Mouse (Mus musculus) layer of hippocampus, adult 2 months (tissue): ENCODE measurements around the gene Cmtm8. TPM values are rescaled to one million over a fixed set of nuclear protein-coding genes. Genes with fewer than 3 reads are reported as not detected.

Experiments used
- DNase-seq, 2 experiments: peaks; one replicate each; pipeline ENCODE4 v3.0.0; 2022; ENCODE audit warnings: low spot score in 2 of 2
- H3K27ac ChIP-seq: fragments of 200-600 bp; 2 replicates; pipeline ENCODE4 v1.8.1; 2022
- H3K4me3 ChIP-seq: fragments of 200-600 bp; 2 replicates; pipeline ENCODE4 v1.8.1; 2022; ENCODE audit warnings: mild to moderate bottlenecking
- CTCF ChIP-seq: fragments of 200-600 bp; conservative IDR thresholded peaks from 2 replicates; pipeline ENCODE4 v1.8.1; 2022; ENCODE audit warnings: antibody characterized with exemption, mild to moderate bottlenecking, moderate library complexity
- total RNA-seq, 2 experiments: library from RNA; stranded (reverse); gene quantifications; 2 replicates each; pipeline ENCODE4 v1.2.3; 2021

Gene Cmtm8
- total RNA-seq, 2 experiments from 2014 or later = 2.3 to 3.1 TPM

DNA sequence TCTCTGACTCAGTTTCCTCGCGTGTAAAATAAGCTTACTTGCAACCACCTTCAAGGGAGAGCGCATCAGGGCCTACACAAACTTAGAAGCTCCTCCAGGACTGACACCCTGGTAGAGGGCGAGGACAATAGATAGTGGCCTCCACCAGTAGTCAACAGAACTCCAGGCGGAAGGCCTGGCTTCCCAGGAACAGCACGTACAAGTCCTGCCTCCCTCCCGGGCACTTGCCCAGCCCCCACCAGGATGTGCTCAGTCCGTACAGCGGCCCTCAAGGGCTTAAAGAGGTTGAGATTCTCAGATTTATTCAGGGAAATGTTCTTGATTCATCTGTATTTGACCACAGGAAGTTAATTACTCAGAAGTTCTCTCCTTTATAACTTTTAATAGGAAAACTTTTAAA, 1.1 kb downstream of the Cmtm8 start:
- no peak for DNase-seq
- no peak for TF ChIP-seq CTCF
- Histone ChIP-seq H3K27ac (no peak overlapping the region), H3K4me3 (peak overlapping the region; percentile 59)

DNA sequence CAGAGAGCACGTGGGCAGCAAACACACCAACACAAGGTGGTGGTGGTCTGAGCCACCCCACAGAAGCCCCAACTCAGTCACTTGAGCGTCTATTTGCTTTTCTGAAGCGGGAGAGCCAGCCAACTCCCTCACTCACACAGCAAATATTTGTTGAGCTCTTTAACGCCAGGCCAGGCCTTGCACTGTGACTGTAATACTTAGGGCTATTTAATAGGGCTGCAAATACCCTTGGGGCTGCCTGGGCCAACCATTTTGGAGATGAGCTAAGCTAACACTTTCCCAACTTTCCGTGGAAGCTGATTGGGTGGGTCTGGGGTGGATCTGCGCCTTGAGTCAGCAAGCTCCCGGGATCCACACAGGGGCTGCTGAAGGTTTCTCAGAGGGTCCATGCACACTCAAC, 1.7 kb downstream of the Cmtm8 start:
- Histone ChIP-seq H3K27ac (no peak overlapping the region), H3K4me3 (no peak overlapping the region)
- TF ChIP-seq CTCF = no peak
- DNase-seq = no peak

DNA sequence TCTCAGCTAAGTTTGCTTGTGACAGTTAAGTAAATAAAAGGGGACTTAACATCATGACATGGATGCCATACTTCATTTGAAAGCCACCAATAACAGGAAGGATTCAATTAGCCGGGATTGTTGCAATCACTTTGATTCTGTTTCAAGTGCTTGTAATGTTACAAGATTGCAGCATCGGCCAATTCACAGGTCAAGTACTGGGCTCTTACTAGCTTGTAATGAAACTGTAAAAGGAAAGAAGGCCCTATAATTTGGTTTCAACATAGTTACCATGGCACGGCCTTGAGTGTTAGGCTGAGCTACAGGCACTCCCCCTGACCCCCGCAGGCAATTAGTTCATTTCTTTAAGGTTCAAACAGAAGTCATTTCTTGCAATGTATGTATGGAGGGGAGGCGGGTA, 5.1 kb downstream of the Cmtm8 start:
- H3K27ac ChIP-seq = no peak overlapping the region
- DNase-seq = no peak
- H3K4me3 ChIP-seq = no peak overlapping the region
- no peak for TF ChIP-seq CTCF

DNA sequence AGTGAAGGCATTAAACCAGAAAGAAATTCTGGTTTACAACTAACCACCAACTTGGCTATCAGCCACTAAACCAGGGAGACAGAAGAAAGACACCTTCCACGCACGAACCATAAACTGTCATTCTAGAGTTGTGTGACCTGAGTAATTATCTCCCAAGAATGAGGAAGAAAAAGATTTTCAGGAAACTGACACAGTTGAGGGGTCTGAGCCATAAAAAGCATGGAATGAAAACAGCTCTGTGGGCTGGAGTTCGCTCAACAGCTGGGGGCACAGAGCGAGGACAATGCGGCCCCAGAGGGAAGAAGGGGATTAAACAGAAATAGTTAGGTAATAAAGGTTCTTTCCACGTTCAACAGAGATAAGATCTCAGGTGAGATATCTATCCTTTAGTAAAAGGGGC, 12.4 kb downstream of the Cmtm8 start:
- no peak overlapping the region for H3K27ac ChIP-seq
- DNase-seq = no peak
- no peak overlapping the region for H3K4me3 ChIP-seq
- no peak for TF ChIP-seq CTCF

DNA sequence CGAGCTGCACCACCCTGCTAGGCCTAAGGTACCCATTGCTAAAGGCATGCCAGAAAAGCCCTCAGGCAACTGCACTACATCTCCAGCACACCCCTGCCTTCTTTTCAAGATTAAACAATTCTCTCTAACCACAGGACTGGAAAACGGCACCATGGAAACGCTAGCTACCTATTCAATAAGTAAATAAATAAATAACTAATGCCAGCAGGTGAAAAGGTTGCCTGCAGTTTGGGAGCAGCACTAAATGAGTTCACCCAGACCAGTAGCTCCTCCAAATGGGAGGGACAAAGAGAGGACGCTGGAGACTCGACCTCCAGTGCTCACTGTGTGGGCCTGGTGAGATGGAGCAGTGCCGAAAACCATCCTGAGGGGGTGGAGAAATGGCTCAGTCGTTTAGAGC, 13.6 kb downstream of the Cmtm8 start:
- no peak for TF ChIP-seq CTCF
- H3K27ac ChIP-seq = no peak overlapping the region
- H3K4me3 ChIP-seq = no peak overlapping the region
- no peak for DNase-seq

DNA sequence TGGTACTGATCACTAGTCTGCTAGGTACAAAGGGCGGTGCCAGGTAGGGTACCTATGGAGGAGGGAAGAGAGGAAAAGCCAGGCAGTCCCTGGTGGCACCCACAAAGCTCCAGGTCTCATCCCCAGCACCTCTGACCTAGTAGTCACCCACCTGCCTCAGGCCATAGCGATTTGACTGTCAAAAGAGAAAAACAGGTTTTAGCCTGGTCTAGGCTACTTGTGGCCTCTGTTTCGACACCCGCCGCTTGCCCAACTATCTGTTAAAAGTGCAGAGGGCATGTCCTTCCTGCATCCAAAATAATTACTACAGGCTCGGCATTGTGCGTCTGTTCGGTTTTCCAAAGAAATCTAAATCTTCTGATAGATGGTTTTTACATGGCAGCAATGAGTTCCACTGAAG, 14.3 kb downstream of the Cmtm8 start:
- no peak for DNase-seq
- Histone ChIP-seq H3K4me3 (no peak overlapping the region), H3K27ac (no peak overlapping the region)
- TF ChIP-seq CTCF = no peak

DNA sequence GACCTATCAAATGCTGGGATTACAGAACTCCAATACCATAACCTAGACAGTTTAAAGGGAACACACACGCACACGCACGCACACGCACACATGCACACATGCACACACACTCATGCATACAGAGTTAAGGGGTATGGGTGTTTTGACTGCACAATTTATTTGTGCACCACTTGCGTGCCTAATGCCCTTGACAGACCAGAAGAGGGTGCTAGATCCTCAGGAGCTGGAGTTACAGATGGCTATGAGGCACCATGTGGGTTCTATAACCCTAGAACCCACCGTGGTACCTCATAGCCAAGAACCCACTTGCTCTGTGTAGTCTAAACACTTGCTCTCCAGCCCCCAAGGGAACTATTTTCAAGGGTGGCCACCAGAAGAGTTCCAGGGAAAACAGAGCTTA, 15.6 kb downstream of the Cmtm8 start:
- no peak for TF ChIP-seq CTCF
- H3K27ac ChIP-seq = no peak overlapping the region
- no peak for DNase-seq
- no peak overlapping the region for H3K4me3 ChIP-seq

DNA sequence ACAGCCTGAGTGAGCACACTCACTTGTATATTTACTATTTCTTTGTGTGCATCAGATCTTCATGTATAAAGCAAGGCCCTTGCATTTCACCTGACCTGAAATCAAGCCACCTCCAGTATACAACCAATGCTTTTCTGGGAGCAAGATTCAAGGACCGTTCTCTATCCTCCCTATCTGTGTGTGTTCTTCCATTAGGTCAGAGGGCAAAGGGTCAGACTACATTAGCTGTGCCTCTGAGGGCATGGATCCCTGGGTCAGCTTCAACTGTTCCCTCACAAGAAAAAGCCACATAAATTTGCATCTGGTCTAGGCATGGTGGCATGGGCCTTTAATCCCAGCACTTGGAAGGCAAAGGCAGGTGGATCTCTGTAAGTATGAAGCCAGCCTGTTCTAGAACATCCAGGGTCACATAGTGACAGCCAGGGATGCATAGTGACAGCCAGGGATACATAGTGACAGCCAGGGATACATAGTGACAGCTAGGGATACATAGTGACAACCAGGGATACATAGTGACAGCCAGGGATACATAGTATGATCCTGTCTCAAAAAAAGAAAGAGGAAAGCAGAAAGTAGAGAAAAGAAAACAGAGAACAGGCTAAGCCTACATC, 16.6 kb downstream of the Cmtm8 start:
- TF ChIP-seq CTCF = no peak
- DNase-seq = no peak
- no peak overlapping the region for H3K27ac ChIP-seq
- H3K4me3 ChIP-seq = no peak overlapping the region

DNA sequence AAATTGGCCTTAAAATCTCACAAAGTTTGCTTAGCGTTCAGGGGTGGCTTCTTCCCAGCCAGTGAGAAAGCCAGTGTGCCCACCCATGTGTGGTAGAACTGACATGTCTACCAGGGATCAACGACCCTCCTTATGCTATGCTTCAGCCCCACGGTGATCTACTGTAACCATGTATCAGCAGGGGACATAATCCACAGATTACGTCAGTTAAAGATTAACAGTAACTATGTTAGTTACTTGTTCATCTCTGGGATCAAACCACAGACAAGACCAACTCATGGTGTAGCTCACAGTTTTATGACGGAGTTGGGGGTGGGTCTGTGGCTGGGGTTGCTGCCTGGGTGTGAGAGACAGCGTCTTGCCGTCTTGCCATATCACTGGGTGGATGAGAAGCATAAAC, 19.8 kb downstream of the Cmtm8 start:
- no peak overlapping the region for H3K27ac ChIP-seq
- TF ChIP-seq CTCF = no peak
- no peak for DNase-seq

DNA sequence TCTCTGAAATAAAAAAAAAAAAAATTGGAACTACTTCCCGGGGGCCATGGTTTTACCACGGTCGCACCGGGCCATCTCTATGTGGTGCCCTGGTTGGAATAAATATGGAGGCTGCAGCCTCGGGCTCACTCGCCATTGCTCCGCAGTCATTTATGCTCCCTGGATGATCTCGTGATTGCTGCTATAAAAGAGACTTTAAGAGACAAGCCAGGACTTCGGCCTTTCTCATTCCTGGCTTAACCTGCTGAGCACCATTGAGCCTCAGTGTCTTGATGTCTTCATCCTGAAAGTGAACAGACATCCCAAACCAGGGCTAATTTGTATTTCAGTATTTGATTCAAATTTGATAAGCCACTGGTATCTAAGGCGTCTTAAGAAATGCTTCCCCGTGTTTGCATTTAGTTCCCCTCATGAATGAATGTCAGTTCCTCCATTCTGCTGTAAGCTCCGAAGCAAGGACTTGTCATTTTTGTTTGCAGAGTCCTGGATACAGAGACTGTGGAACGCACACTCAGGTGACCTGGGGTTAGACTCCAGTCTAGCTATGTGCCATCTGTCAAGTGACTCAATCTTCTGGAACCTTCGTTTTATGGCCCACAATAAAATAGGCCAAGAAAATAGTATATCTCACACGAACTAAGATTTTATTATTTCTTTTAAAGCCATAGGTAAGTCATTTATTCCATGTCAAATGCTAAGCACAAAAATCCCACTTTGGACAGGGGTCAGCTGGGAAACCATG, 22.2 kb downstream of the Cmtm8 start:
- no peak for TF ChIP-seq CTCF
- Histone ChIP-seq H3K4me3 (no peak overlapping the region), H3K27ac (no peak overlapping the region)
- DNase-seq = no peak

More for the DNA sequence above, 19.8 kb downstream of the Cmtm8 start:
- no peak overlapping the region for H3K4me3 ChIP-seq

DNA sequence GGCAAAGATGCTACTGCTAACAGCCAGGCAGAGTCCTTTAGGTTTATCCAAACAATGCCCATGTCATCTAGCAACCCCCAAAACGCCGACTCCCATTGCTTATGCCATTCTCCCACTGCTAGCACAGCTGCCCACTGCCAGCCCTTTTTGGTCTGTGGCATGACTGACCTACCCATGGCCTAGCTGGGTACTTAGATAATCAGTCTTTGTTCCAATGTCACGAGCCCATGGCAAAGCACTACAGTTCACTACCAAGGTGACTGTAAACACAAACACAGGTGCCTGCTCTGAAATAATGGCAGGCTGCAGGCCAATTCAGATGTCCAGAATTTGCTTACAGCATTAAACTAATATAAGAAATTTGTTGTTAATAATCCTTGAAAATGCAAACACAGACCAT, 25.0 kb downstream of the Cmtm8 start:
- Histone ChIP-seq H3K4me3 (no peak overlapping the region), H3K27ac (no peak overlapping the region)
- no peak for TF ChIP-seq CTCF
- DNase-seq = no peak

DNA sequence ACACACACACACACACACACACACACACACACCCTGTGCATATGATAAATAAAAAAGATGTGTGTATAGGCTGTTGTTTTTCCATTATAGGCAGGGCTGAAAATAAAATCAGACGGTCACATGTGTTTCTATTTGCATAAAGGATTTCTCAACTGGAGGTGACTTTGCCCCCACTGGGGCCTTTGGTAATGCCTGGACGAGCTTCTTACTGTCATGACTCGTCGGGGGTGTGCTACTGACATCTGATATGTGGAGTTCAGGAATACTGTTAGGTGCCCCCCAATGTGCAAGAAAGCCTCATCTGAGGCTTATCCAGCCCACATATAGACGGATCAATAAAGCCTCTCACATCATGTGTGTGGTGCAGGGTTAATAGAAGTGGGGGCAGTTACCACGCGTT, 26.9 kb downstream of the Cmtm8 start:
- no peak overlapping the region for H3K27ac ChIP-seq
- TF ChIP-seq CTCF = no peak
- H3K4me3 ChIP-seq = no peak overlapping the region
- no peak for DNase-seq

DNA sequence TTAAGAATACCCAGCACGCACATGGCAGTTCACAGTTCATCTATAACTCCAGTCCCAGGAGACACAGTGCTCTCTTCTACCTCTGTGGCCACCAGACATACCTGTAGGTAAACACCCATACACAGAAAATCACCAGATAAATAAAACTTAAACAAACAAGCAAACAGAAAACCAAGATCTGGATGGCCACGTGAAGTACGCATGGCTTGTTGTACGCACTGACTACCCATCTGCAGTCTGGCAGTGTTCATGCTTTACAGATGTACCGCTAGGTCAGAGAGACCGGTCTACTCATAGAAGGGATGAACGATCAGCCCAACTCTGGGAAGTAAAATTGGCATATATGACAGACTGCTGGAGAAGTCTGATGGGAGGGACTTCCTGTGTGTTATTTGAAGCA, 27.8 kb downstream of the Cmtm8 start:
- no peak for TF ChIP-seq CTCF

DNA sequence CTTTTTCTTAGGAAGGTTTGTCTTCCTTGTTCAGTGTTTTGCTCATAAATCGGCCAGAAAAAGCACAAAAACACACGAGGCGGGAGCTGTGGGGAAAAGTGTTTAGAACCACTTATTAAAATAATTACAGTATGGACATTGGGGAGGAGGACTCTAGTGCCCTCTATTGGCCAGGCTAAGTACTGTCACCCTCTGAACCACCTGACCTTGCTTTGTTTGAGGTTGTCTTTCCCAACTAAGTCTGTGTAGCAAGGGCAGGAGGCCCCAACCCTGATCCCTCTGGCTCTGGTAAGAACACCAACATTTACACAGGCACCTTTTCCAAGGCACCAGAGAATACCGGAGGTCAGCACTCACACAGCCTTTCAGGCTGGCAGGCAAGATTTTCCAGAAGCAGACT, 28.6 kb downstream of the Cmtm8 start:
- no peak overlapping the region for H3K4me3 ChIP-seq
- H3K27ac ChIP-seq = no peak overlapping the region
- DNase-seq = peak in 1 of 2 experiments; percentile 23
- TF ChIP-seq CTCF = peak; percentile 87

More for the DNA sequence above, 27.8 kb downstream of the Cmtm8 start:
- Histone ChIP-seq H3K27ac (no peak overlapping the region), H3K4me3 (no peak overlapping the region)
- DNase-seq = no peak

DNA sequence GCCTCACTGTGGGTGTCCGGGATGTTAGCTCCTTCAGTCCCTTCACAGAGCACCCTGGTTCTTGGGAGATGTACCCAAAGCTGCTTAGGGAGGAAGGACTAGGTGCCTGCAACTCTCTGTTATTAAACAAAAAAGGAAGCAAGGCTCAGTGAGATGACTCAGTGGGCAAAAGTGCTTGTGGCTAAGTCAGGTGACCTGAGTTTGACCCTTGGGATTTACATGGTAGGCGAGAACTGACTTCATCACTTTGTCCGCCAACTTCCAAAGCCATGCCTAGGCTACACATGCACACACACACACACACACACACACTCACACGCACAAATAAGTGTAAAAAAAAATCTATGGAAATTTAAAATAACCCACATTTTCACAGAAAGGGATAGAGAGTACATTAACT, 32.0 kb downstream of the Cmtm8 start:
- Histone ChIP-seq H3K4me3 (no peak overlapping the region), H3K27ac (no peak overlapping the region)
- no peak for TF ChIP-seq CTCF
- DNase-seq = no peak
